Mouse (Mus musculus): ENCODE measurements around the gene Pth1r. TPM values are rescaled to one million over a fixed set of nuclear protein-coding genes. Genes with fewer than 3 reads are reported as not detected.
A peak's percentile ranks its signal among the peaks of the same experiment; 100 is the strongest.

Gene Pth1r
- total RNA-seq (2022): 10 to 100 TPM in 1 of 4 experiments, 1 to 10 TPM in 3; 6.1 to 10.5 (median 8.7) TPM

- DNase-seq (ENCODE audit: low spot score in 2 of 2): no peak
Observed at GRCm38 (mm10) chr9:110746961-110747360, at the start of gene Pth1r. Pth1r (minus strand) TSS chr9:110747145.

GRCm38 (mm10) chr9:110790462-110790861 lies 43.5 kb upstream of the Pth1r start:
- DNase-seq (ENCODE audit: low spot score in 2 of 2): no peak

- no peak for DNase-seq (ENCODE audit: low spot score in 2 of 2)
Observed at GRCm38 (mm10) chr9:110788169-110788568, 41.2 kb upstream of the Pth1r start.

- no peak for DNase-seq (ENCODE audit: low spot score in 2 of 2)
Observed at GRCm38 (mm10) chr9:110783611-110784010, 36.7 kb upstream of the Pth1r start.

- peak; percentile 74 for DNase-seq (ENCODE audit: low spot score in 2 of 2)
Observed at GRCm38 (mm10) chr9:110781731-110782130, 34.8 kb upstream of the Pth1r start.

GRCm38 (mm10) chr9:110781256-110781721 lies 34.3 kb upstream of the Pth1r start:
- peak; percentile 84 to 93 for DNase-seq (ENCODE audit: low spot score in 2 of 2)

- DNase-seq (ENCODE audit: low spot score in 2 of 2): no peak
Observed at GRCm38 (mm10) chr9:110779242-110779913, 32.4 kb upstream of the Pth1r start.

GRCm38 (mm10) chr9:110778559-110778958 lies 31.6 kb upstream of the Pth1r start:
- no peak for DNase-seq (ENCODE audit: low spot score in 2 of 2)

- DNase-seq (ENCODE audit: low spot score in 2 of 2): no peak
Observed at GRCm38 (mm10) chr9:110778100-110778499, 31.2 kb upstream of the Pth1r start.

GRCm38 (mm10) chr9:110775269-110776022 lies 28.5 kb upstream of the Pth1r start:
- no peak for DNase-seq (ENCODE audit: low spot score in 2 of 2)

- no peak for DNase-seq (ENCODE audit: low spot score in 2 of 2)
Observed at GRCm38 (mm10) chr9:110774403-110775268, 27.7 kb upstream of the Pth1r start.

GRCm38 (mm10) chr9:110772336-110772735 lies 25.4 kb upstream of the Pth1r start:
- DNase-seq (ENCODE audit: low spot score in 2 of 2): no peak

GRCm38 (mm10) chr9:110763405-110763804 lies 16.5 kb upstream of the Pth1r start:
- no peak for DNase-seq (ENCODE audit: low spot score in 2 of 2)

- no peak for DNase-seq (ENCODE audit: low spot score in 2 of 2)
Observed at GRCm38 (mm10) chr9:110762763-110763162, 15.8 kb upstream of the Pth1r start.

- no peak for DNase-seq (ENCODE audit: low spot score in 2 of 2)
Observed at GRCm38 (mm10) chr9:110760886-110761285, 13.9 kb upstream of the Pth1r start.

- peak in 1 of 2 experiments; percentile 33 for DNase-seq (ENCODE audit: low spot score in 2 of 2)
Observed at GRCm38 (mm10) chr9:110759265-110759664, 12.3 kb upstream of the Pth1r start.

GRCm38 (mm10) chr9:110758605-110759004 lies 11.7 kb upstream of the Pth1r start:
- peak; percentile 25 to 32 for DNase-seq (ENCODE audit: low spot score in 2 of 2)

- no peak for DNase-seq (ENCODE audit: low spot score in 2 of 2)
Observed at GRCm38 (mm10) chr9:110757816-110758215, 10.9 kb upstream of the Pth1r start.

GRCm38 (mm10) chr9:110753773-110754172 lies 6.8 kb upstream of the Pth1r start:
- DNase-seq (ENCODE audit: low spot score in 2 of 2): no peak

GRCm38 (mm10) chr9:110752917-110753435 lies 6.0 kb upstream of the Pth1r start:
- no peak for DNase-seq (ENCODE audit: low spot score in 2 of 2)

- DNase-seq (ENCODE audit: low spot score in 2 of 2): no peak
Observed at GRCm38 (mm10) chr9:110751412-110751811, 4.5 kb upstream of the Pth1r start.

Data from layer of hippocampus, adult 8-10 months (tissue).